Mouse (Mus musculus) right cerebral cortex, postnatal 4 days (tissue): ENCODE data around the gene Hsdl2.

Experiments
- DNase-seq: peaks from one replicate; pipeline ENCODE4 v3.0.0-alpha.2; 2022

The Hsdl2 gene

GRCm38 (mm10) chr4:59628255-59628654 lies 46.9 kb downstream of the Hsdl2 start:
- no peak for DNase-seq

GRCm38 (mm10) chr4:59629076-59629874 lies 47.9 kb downstream of the Hsdl2 start:
- no peak for DNase-seq

- no peak for DNase-seq
Measured at GRCm38 (mm10) chr4:59630122-59630521, 48.8 kb downstream of the Hsdl2 start.

GRCm38 (mm10) chr4:59634532-59634931 lies 53.2 kb downstream of the Hsdl2 start:
- DNase-seq = no peak

- DNase-seq = no peak
Measured at GRCm38 (mm10) chr4:59639163-59639562, 57.8 kb downstream of the Hsdl2 start.

DNA sequence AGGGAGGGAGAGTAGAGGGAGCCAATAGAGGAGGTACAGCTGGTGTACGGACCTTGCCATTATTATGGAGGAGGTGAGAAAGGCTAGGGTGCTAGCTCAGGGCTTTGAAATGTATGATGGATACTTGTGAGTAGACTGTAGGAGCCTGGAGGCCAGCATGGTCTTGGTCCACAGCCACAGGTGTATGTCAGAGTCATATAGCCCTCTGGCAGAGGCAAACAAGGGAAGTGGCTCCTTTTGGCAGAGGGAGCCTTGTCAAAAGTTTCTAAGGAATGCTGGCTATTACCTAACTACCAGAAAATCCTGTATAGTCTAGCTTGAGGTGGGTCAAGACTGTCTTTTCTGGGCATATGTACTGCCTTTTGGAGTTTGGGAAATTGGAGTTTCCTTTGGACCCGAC lies 59.4 kb downstream of the Hsdl2 start:
- DNase-seq = no peak

DNA sequence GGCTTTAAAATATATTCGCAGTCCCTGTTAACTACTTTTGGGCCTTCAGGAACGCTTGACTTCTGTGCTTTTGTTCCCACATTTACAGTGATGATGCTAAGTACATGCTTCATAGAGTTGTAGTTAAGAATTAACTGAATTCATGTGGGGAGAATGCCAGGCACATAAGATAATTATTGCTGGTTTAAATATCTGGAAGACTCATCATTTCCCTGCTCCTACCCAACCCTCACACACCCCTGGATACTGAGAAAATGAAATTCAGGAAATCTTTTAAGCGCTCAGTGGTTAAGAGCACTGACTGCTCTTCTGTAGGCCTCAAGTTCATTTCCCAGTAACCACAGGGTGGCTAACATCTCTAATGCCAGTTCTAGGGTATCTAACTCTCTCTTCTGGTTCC lies 60.7 kb downstream of the Hsdl2 start:
- DNase-seq = no peak

GRCm38 (mm10) chr4:59642657-59643056 lies 61.3 kb downstream of the Hsdl2 start:
- no peak for DNase-seq

DNA sequence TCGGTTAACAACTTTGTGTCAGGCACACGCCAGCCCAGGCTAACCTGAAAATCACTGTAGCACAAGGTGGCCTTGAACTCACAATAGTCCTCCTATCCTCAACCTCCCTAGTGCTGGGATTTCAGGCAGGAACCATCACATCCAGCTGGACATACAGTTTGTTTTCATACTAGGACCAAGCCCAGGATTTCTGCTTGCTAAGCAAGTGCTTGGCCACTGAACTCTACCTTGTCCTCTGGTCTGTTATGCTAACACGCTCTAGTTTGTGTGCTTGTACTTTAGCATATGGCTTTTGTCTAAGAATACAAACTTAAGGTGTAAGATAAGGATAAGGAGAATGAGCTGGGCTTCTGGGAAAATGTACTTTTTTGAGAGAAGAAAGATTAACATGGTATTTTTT lies 63.1 kb downstream of the Hsdl2 start:
- no peak for DNase-seq

- DNase-seq = no peak
Measured at GRCm38 (mm10) chr4:59644992-59645391, 63.6 kb downstream of the Hsdl2 start.

GRCm38 (mm10) chr4:59645610-59646009 lies 64.2 kb downstream of the Hsdl2 start:
- DNase-seq = no peak

- no peak for DNase-seq
Measured at GRCm38 (mm10) chr4:59646020-59646696, 64.8 kb downstream of the Hsdl2 start.

DNA sequence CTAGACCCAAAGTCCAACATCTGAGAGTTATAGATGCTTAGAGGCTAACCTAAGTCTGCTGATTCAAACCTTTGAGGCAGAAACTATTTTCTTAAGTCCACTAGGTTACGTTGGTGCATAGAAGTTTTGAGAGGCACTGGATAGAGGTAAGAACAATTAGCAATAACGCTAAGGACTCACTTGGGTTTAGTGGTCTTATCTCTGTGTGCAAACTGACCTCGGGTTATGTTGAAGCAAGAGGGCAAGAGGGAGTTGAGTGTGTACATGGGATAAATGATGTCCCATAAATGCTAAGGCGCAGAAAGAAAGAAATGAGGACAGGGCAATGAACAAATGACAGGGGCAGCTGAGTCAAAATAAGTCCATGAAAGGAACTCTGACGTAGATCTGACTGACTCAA lies 67.8 kb downstream of the Hsdl2 start:
- DNase-seq = no peak

DNA sequence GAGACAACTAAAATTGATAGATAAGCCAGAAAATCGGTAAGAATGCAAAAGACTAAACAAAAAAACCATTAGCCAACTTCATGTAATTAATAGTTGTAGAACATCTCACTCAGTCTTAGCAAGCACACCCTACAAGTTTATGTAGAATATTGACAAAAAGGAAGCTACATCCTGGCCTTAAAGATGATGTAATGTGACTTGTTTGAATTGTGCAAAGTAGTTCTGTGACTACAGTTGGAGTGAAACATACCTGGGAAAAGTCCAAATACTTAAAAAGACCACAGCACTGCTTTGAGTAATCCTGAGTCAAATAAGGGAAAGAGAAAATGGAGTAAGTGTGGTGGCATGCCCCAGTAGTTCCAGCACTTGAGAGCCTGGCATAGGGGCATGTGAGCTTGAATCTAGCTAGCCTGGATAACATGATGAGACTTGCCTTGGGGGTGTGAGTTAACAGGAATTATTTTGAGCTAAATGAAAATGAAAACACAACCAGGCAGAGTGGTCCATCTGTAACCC lies 70.9 kb downstream of the Hsdl2 start:
- DNase-seq = no peak

DNA sequence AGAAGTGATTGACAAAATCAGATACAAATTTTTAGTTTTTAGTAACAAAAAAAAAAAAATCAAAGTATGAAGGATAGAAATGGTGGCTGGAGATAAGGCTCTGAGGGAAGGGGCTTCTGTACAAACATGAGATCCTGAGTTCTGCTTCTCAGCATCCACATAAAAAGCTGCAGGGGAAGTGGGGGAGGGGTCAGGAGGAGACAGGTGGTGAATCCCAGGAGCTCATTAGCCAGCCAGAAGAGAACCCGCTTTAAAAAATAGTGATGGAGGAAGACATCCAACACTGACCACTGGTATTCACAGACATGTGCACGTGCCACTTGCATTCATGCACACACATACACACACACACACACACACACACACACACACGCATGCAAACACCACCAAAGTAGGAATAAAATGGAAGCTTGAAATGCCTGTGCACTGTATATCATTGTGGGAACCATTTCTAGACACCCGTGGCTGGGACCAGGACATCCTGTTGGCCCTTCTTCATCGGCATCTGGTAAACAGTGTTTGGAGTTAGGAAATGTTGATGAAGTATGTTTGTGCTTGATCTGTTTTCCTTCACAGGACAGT lies 74.8 kb downstream of the Hsdl2 start:
- DNase-seq = no peak

GRCm38 (mm10) chr4:59662163-59662562 lies 80.8 kb downstream of the Hsdl2 start:
- no peak for DNase-seq

- no peak for DNase-seq
Measured at GRCm38 (mm10) chr4:59663451-59663850, 82.1 kb downstream of the Hsdl2 start.

GRCm38 (mm10) chr4:59666550-59667317 lies 85.4 kb downstream of the Hsdl2 start:
- no peak for DNase-seq

DNA sequence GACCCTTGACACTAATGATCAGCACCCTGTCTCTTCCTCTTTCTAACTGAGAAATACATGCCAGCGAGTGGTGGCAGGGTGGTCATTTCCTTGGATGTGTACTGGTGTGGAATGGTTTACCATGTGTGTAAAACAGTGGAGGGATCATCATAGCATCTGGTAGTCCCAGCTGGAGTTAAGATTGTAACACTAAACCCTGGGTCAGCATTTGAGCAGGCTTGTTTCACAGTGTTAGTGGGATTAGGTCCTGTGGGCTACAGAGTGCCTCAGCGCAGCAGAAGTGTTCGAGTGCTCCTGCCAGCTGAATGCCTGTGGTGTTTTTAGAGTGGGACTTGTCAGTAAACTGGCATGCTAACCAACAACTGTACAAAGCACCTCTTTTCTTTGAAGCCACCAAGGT lies 86.7 kb downstream of the Hsdl2 start:
- no peak for DNase-seq
